In the genomic region with DNA sequence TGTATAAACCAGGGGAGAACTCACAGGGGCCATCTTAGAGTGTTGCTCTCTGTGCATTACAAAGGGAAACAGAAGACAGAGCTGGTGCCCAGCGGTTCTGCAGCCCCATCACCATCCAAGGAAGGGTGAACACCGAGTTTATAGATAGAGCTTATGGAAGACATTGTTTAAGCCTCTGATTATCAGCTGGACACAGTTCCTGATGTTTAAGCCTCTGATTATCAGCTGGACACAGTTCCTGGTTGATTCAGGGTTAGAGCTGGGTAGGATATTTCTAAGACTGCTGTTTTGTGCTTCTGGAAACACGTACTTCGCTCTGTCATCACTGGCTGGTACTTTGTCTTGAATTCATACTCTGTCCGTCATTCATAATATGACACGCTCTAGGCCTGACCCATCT, we compare ENCODE assay signal across 24 mouse cellular contexts.
"Had no signal": no experiment of that assay in that cellular context is flagged by ENCODE, and none has a peak within 500 bp of the region (broad histone marks: within the 10 kb centered on the region; RNA-seq: fewer than 3 reads in every experiment).

No protein-coding gene starts in this region.

- H3K4me1 ChIP-seq: forebrain, embryonic 15.5 days; heart, embryonic 15.5 days; hindbrain, embryonic 13.5 days; hindbrain, embryonic 15.5 days had no signal

- DNase-seq: forebrain, postnatal 0 days; gastrocnemius, postnatal 14 days; gastrocnemius, postnatal 36 days; heart, adult 18-20 months; heart, postnatal 14 days; heart, postnatal 36 days; kidney, adult 11 months; kidney, adult 2 months; kidney, adult 9 months; kidney, postnatal 10 days; kidney, postnatal 36 days; layer of hippocampus, adult 9-11 months; layer of hippocampus, postnatal 36 days; left cerebral cortex, postnatal 4 days had no signal

- H3K9ac ChIP-seq: forebrain, embryonic 15.5 days; forebrain, postnatal 0 days; heart, embryonic 13.5 days; heart, embryonic 15.5 days; hindbrain, embryonic 13.5 days; hindbrain, embryonic 15.5 days; limb, embryonic 13.5 days; limb, embryonic 15.5 days had no signal

- H3K27me3 ChIP-seq: forebrain, embryonic 15.5 days; heart, embryonic 13.5 days; heart, embryonic 15.5 days; hindbrain, embryonic 13.5 days; hindbrain, embryonic 15.5 days; limb, embryonic 13.5 days; limb, embryonic 15.5 days had no signal

- H3K4me2 ChIP-seq: forebrain, embryonic 15.5 days; heart, embryonic 11.5 days; heart, embryonic 13.5 days; heart, embryonic 15.5 days; hindbrain, embryonic 13.5 days; hindbrain, embryonic 15.5 days; limb, embryonic 13.5 days; limb, embryonic 15.5 days had no signal

- ATAC-seq: forebrain, embryonic 15.5 days; forebrain, postnatal 0 days; hindbrain, postnatal 0 days; intestine, embryonic 16.5 days had no signal

- H3K4me3 ChIP-seq: forebrain, embryonic 15.5 days; heart, embryonic 13.5 days; heart, embryonic 15.5 days; hindbrain, embryonic 13.5 days; hindbrain, embryonic 15.5 days; limb, embryonic 13.5 days; limb, embryonic 15.5 days had no signal

- H3K9me3 ChIP-seq: forebrain, embryonic 15.5 days; heart, embryonic 13.5 days; heart, embryonic 15.5 days; hindbrain, embryonic 13.5 days; hindbrain, embryonic 15.5 days; limb, embryonic 13.5 days; limb, embryonic 15.5 days had no signal

- H3K27ac ChIP-seq: forebrain, embryonic 15.5 days; heart, embryonic 13.5 days; heart, embryonic 15.5 days; hindbrain, embryonic 13.5 days; hindbrain, embryonic 15.5 days; hindbrain, postnatal 0 days; limb, embryonic 13.5 days; limb, embryonic 15.5 days had no signal

- H3K36me3 ChIP-seq: forebrain, embryonic 15.5 days; heart, embryonic 13.5 days; heart, embryonic 15.5 days; hindbrain, embryonic 13.5 days; hindbrain, embryonic 15.5 days; limb, embryonic 13.5 days; limb, embryonic 15.5 days had no signal
